Mouse (Mus musculus) embryonic facial prominence, embryonic 13.5 days (tissue): ENCODE measurements around the gene Tpp1. TPM values are rescaled to one million over a fixed set of nuclear protein-coding genes. Genes with fewer than 3 reads are reported as not detected.

ENCODE experiments used
- ATAC-seq: fragments of 200-750 bp; cut with Nextera tagmentation; 2 replicates; pipeline ENCODE4 v1.8.0; 2017; ENCODE audit warnings: low read depth; ENCODE audit not compliant: insufficient number of reproducible peaks, insufficient read depth, low FRiP score, low TSS enrichment
- H3K27ac ChIP-seq: fragments of 300-500 bp; sonication (generic); 2 replicates; pipeline ENCODE4 v1.5.1; 2015; ENCODE audit warnings: moderate library complexity, mild to moderate bottlenecking, inconsistent platforms
- H3K27me3 ChIP-seq: fragments of 300-500 bp; sonication (generic); 2 replicates; pipeline ENCODE4 v1.6.1; 2015; ENCODE audit warnings: mild to moderate bottlenecking, inconsistent platforms
- H3K36me3 ChIP-seq: fragments of 300-500 bp; sonication (generic); 2 replicates; pipeline ENCODE4 v1.6.1; 2015; ENCODE audit warnings: mild to moderate bottlenecking, inconsistent platforms
- H3K4me1 ChIP-seq: fragments of 300-500 bp; sonication (generic); 2 replicates; pipeline ENCODE4 v1.6.1; 2015; ENCODE audit warnings: inconsistent platforms
- H3K4me2 ChIP-seq: fragments of 300-500 bp; sonication (generic); 2 replicates; pipeline ENCODE4 v1.6.1; 2015; ENCODE audit warnings: moderate library complexity, mild to moderate bottlenecking, inconsistent platforms
- H3K4me3 ChIP-seq: fragments of 300-500 bp; sonication (generic); 2 replicates; pipeline ENCODE4 v1.5.1; 2015; ENCODE audit warnings: mild to moderate bottlenecking, inconsistent platforms
- H3K9ac ChIP-seq: fragments of 300-500 bp; sonication (generic); 2 replicates; pipeline ENCODE4 v1.6.1; 2015; ENCODE audit warnings: mild to moderate bottlenecking, inconsistent platforms
- H3K9me3 ChIP-seq: fragments of 300-500 bp; sonication (generic); 2 replicates; pipeline ENCODE4 v1.6.1; 2016; ENCODE audit warnings: inconsistent platforms
- WGBS: fragments of 180-500 bp; shearing (Covaris S2); methylation state at CpG from one replicate; pipeline ENCODE4 v1.1.7; 2015; ENCODE audit warnings: mixed read lengths; 5-methylcytosine and 5-hydroxymethylcytosine counted together
- polyA plus RNA-seq: library from polyadenylated mRNA; unstranded; fragments of >200 nt; fragmentation: Nextera tagmentation; extraction: Ambion mirVana; gene quantifications from 2 replicates; pipeline ENCODE4 v1.2.1, GENCODE M21; 2015

Gene Tpp1
- polyA plus RNA-seq, 1 experiment from 2014 or later: 44.0 TPM

GRCm38 (mm10) chr7:105708733-105709132 is 43.3 kb downstream of the Tpp1 start:
- Histone ChIP-seq H3K4me1 (no peaks in the 10 kb centered on the region), H3K9ac (no peak overlapping the region), H3K27me3 (no peaks in the 10 kb centered on the region), H3K4me3 (no peak overlapping the region), H3K9me3 (no peaks in the 10 kb centered on the region), H3K27ac (no peak overlapping the region), H3K4me2 (no peak overlapping the region), H3K36me3 (no peaks in the 10 kb centered on the region)
- ATAC-seq: no peak
- WGBS: 91% methylated on average over 5 of the region's 5 CpGs

DNA sequence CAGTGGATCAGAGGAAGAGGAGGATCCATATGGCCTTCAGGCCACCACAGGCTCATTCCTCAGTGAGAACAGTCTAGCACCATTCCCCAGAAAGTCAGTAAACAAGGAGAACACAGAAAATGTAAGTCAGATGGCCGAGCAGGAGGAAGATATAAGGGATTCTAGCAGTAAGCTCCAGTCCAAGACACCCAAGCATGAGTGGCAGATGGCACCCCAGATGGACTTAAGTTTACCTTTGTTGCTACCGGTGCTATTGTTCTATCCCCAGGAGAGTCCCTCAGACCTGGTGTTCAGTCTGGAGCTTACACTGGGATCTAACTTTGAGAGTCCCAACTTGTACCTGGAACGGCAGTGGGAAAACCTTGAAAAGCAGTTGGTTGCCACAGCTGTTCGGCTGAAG is 48.2 kb downstream of the Tpp1 start:
- ATAC-seq: no peak

GRCm38 (mm10) chr7:105703184-105703583 is 48.9 kb downstream of the Tpp1 start:
- Histone ChIP-seq H3K27me3 (no peaks in the 10 kb centered on the region), H3K4me2 (no peak overlapping the region), H3K9me3 (no peaks in the 10 kb centered on the region), H3K36me3 (no peaks in the 10 kb centered on the region), H3K27ac (no peak overlapping the region), H3K9ac (no peak overlapping the region), H3K4me1 (no peaks in the 10 kb centered on the region), H3K4me3 (no peak overlapping the region)
- no peak for ATAC-seq
- 84% methylated on average over 16 of the region's 16 CpGs for WGBS

More for the DNA sequence above, 48.2 kb downstream of the Tpp1 start:
- Histone ChIP-seq H3K27me3 (no peaks in the 10 kb centered on the region), H3K4me1 (no peaks in the 10 kb centered on the region), H3K4me3 (no peak overlapping the region), H3K9me3 (no peaks in the 10 kb centered on the region), H3K36me3 (no peaks in the 10 kb centered on the region), H3K9ac (no peak overlapping the region), H3K27ac (no peak overlapping the region), H3K4me2 (no peak overlapping the region)
- WGBS: 83% methylated on average over 4 of the region's 4 CpGs

Other genes starting within 250 kb of the Tpp1 start
- 36.7 and 37.1 TPM in 2 replicates for gene Smpd1, start 197.9 kb downstream of the Tpp1 start, polyA plus RNA-seq
- 59.9 and 62.3 TPM in 2 replicates for gene Apbb1, start 170.6 kb downstream of the Tpp1 start, polyA plus RNA-seq
- 0.37 and 3.7 TPM in 2 replicates for gene Hpx, start 152.1 kb downstream of the Tpp1 start, polyA plus RNA-seq
- gene Trim3, start 118.7 kb downstream of the Tpp1 start, polyA plus RNA-seq: 41.3 and 49.1 TPM in 2 replicates
- gene Timm10b, start 112.2 kb downstream of the Tpp1 start, polyA plus RNA-seq: 161 and 178 TPM in 2 replicates
- gene Arfip2, start 111.8 kb downstream of the Tpp1 start, polyA plus RNA-seq: 81.4 and 85.5 TPM in 2 replicates
- gene Gm45799, start 111.7 kb downstream of the Tpp1 start, polyA plus RNA-seq: 32.4 and 35.2 TPM in 2 replicates
- 1.1 and 1.6 TPM in 2 replicates for gene Dnhd1, start 101.4 kb downstream of the Tpp1 start, polyA plus RNA-seq
- gene Ilk, start 15.6 kb downstream of the Tpp1 start, polyA plus RNA-seq: 253 and 273 TPM in 2 replicates
- gene Rrp8, start 14.8 kb downstream of the Tpp1 start, polyA plus RNA-seq: 43.4 and 48.9 TPM in 2 replicates
- gene Taf10, start 7.9 kb downstream of the Tpp1 start, polyA plus RNA-seq: 126 and 137 TPM in 2 replicates
- gene Dchs1, start 35.4 kb upstream of the Tpp1 start, polyA plus RNA-seq: 21.0 and 21.5 TPM in 2 replicates
- 321 and 381 TPM in 2 replicates for gene Mrpl17, start 58.9 kb upstream of the Tpp1 start, polyA plus RNA-seq
- not detected in 2 replicates for gene Gm4070, start 201.7 kb upstream of the Tpp1 start, polyA plus RNA-seq